Mouse (Mus musculus): Measurements from ENCODE around the gene Itgb2l. TPM values are rescaled to one million over a fixed set of nuclear protein-coding genes. Genes with fewer than 3 reads are reported as not detected.

Gene Itgb2l
- polyA plus RNA-seq (2015; fragmentation: Nextera tagmentation; extraction: Ambion mirVana): 0.64 and 0.78 TPM in 2 replicates

- 58% methylated on average over 2 of the region's 2 CpGs for WGBS
- ATAC-seq (ENCODE audit: low FRiP score, low TSS enrichment): no peak
Observed at GRCm38 (mm10) chr16:96443468-96443867, at the start of gene Itgb2l. Itgb2l (minus strand) TSS chr16:96443619.

GRCm38 (mm10) chr16:96491530-96491929 lies 48.1 kb upstream of the Itgb2l start:
- ATAC-seq (ENCODE audit: low FRiP score, low TSS enrichment): no peak
- Histone ChIP-seq H3K27ac (ENCODE audit: low read length) (no peak overlapping the region), H3K4me1 (ENCODE audit: insufficient read depth, low read length) (no peaks in the 10 kb centered on the region; the same call in 1 of the 2 replicates), H3K4me2 (replicated peaks; ENCODE audit: low read depth, low read length) (no peak overlapping the region), H3K27me3 (ENCODE audit: insufficient read depth, low read length) (no peaks in the 10 kb centered on the region), H3K9ac (replicated peaks; ENCODE audit: low read length) (no peak overlapping the region), H3K36me3 (ENCODE audit: insufficient read depth, low read length) (no peaks in the 10 kb centered on the region), H3K9me3 (ENCODE audit: low read length) (no peaks in the 10 kb centered on the region), H3K4me3 (ENCODE audit: low read length) (no peak overlapping the region)
- WGBS: 66% methylated on average over 3 of the region's 3 CpGs

More at GRCm38 (mm10) chr16:96443468-96443867, at the start of gene Itgb2l:
- H3K9me3 ChIP-seq (ENCODE audit: low read length): no peaks in the 10 kb centered on the region
- H3K9ac ChIP-seq (replicated peaks; ENCODE audit: low read length): no peak within 1 kb of the TSS
- H3K36me3 ChIP-seq (ENCODE audit: insufficient read depth, low read length): no peaks in the 10 kb centered on the region
- no peaks in the 10 kb centered on the region for H3K4me1 ChIP-seq (ENCODE audit: insufficient read depth, low read length)
- H3K4me3 ChIP-seq (ENCODE audit: low read length): no peak within 1 kb of the TSS
- no peak within 1 kb of the TSS for H3K4me2 ChIP-seq (replicated peaks; ENCODE audit: low read depth, low read length)
- H3K27me3 ChIP-seq (ENCODE audit: insufficient read depth, low read length): no peaks in the 10 kb centered on the region
- H3K27ac ChIP-seq (ENCODE audit: low read length): no peak within 1 kb of the TSS

- WGBS: 57% methylated on average over 5 of the region's 5 CpGs
- Histone ChIP-seq H3K9me3 (ENCODE audit: low read length) (no peaks in the 10 kb centered on the region), H3K27me3 (ENCODE audit: insufficient read depth, low read length) (no peaks in the 10 kb centered on the region), H3K4me1 (ENCODE audit: insufficient read depth, low read length) (no peaks in the 10 kb centered on the region; the same call in 1 of the 2 replicates), H3K36me3 (ENCODE audit: insufficient read depth, low read length) (no peaks in the 10 kb centered on the region), H3K4me2 (replicated peaks; ENCODE audit: low read depth, low read length) (no peak overlapping the region), H3K9ac (replicated peaks; ENCODE audit: low read length) (no peak overlapping the region), H3K4me3 (ENCODE audit: low read length) (no peak overlapping the region), H3K27ac (ENCODE audit: low read length) (no peak overlapping the region)
- ATAC-seq (ENCODE audit: low FRiP score, low TSS enrichment): peak; percentile 51; the same call in 1 of the 2 replicates
Observed at GRCm38 (mm10) chr16:96488038-96488437, 44.6 kb upstream of the Itgb2l start.

- H3K9me3 ChIP-seq (ENCODE audit: low read length): no peaks in the 10 kb centered on the region
- ATAC-seq (ENCODE audit: low FRiP score, low TSS enrichment): no peak
- whole genome bisulfite sequencing: 71% methylated on average over 11 of the region's 11 CpGs
Observed at GRCm38 (mm10) chr16:96487007-96487684, 43.7 kb upstream of the Itgb2l start.

GRCm38 (mm10) chr16:96481791-96482190 lies 38.4 kb upstream of the Itgb2l start:
- no peaks in the 10 kb centered on the region for H3K9me3 ChIP-seq (ENCODE audit: low read length)
- H3K27ac ChIP-seq (ENCODE audit: low read length): no peak overlapping the region
- no peaks in the 10 kb centered on the region for H3K27me3 ChIP-seq (ENCODE audit: insufficient read depth, low read length)
- peaks cover 3% of the 10 kb centered on the region; the same call in 1 of the 2 replicates for H3K4me1 ChIP-seq (ENCODE audit: insufficient read depth, low read length)
- H3K36me3 ChIP-seq (ENCODE audit: insufficient read depth, low read length): no peaks in the 10 kb centered on the region
- WGBS: 93% methylated on average over 4 of the region's 4 CpGs
- no peak overlapping the region for H3K9ac ChIP-seq (replicated peaks; ENCODE audit: low read length)
- H3K4me3 ChIP-seq (ENCODE audit: low read length): no peak overlapping the region
- H3K4me2 ChIP-seq (replicated peaks; ENCODE audit: low read depth, low read length): no peak overlapping the region
- ATAC-seq (ENCODE audit: low FRiP score, low TSS enrichment): no peak

More at GRCm38 (mm10) chr16:96487007-96487684, 43.7 kb upstream of the Itgb2l start:
- Histone ChIP-seq H3K36me3 (ENCODE audit: insufficient read depth, low read length) (no peaks in the 10 kb centered on the region), H3K4me3 (ENCODE audit: low read length) (no peak overlapping the region), H3K9ac (replicated peaks; ENCODE audit: low read length) (no peak overlapping the region), H3K27me3 (ENCODE audit: insufficient read depth, low read length) (no peaks in the 10 kb centered on the region), H3K4me1 (ENCODE audit: insufficient read depth, low read length) (no peaks in the 10 kb centered on the region; the same call in 1 of the 2 replicates), H3K27ac (ENCODE audit: low read length) (no peak overlapping the region), H3K4me2 (replicated peaks; ENCODE audit: low read depth, low read length) (no peak overlapping the region)

GRCm38 (mm10) chr16:96474185-96474584 lies 30.8 kb upstream of the Itgb2l start:
- no peak overlapping the region for H3K4me2 ChIP-seq (replicated peaks; ENCODE audit: low read depth, low read length)
- peaks cover 14% of the 10 kb centered on the region for H3K4me1 ChIP-seq (ENCODE audit: insufficient read depth, low read length)
- H3K9ac ChIP-seq (replicated peaks; ENCODE audit: low read length): no peak overlapping the region
- H3K4me3 ChIP-seq (ENCODE audit: low read length): no peak overlapping the region
- no peaks in the 10 kb centered on the region for H3K36me3 ChIP-seq (ENCODE audit: insufficient read depth, low read length)
- WGBS: 43% methylated on average over 3 of the region's 3 CpGs
- no peak overlapping the region for H3K27ac ChIP-seq (ENCODE audit: low read length)
- ATAC-seq (ENCODE audit: low FRiP score, low TSS enrichment): no peak
- no peaks in the 10 kb centered on the region for H3K27me3 ChIP-seq (ENCODE audit: insufficient read depth, low read length)
- H3K9me3 ChIP-seq (ENCODE audit: low read length): no peaks in the 10 kb centered on the region

GRCm38 (mm10) chr16:96472816-96473215 lies 29.4 kb upstream of the Itgb2l start:
- Histone ChIP-seq H3K36me3 (ENCODE audit: insufficient read depth, low read length) (no peaks in the 10 kb centered on the region), H3K4me3 (ENCODE audit: low read length) (no peak overlapping the region), H3K4me1 (ENCODE audit: insufficient read depth, low read length) (peaks cover 19% of the 10 kb centered on the region), H3K27ac (ENCODE audit: low read length) (no peak overlapping the region), H3K27me3 (ENCODE audit: insufficient read depth, low read length) (no peaks in the 10 kb centered on the region), H3K9ac (replicated peaks; ENCODE audit: low read length) (no peak overlapping the region), H3K4me2 (replicated peaks; ENCODE audit: low read depth, low read length) (0 out of 2 replicates have a peak overlapping the region, but pooled peaks have one; percentile 5), H3K9me3 (ENCODE audit: low read length) (no peaks in the 10 kb centered on the region)
- ATAC-seq (ENCODE audit: low FRiP score, low TSS enrichment): no peak
- WGBS: 37% methylated on average over 7 of the region's 7 CpGs

GRCm38 (mm10) chr16:96472361-96472760 lies 28.9 kb upstream of the Itgb2l start:
- ATAC-seq (ENCODE audit: low FRiP score, low TSS enrichment): no peak

GRCm38 (mm10) chr16:96469640-96470039 lies 26.2 kb upstream of the Itgb2l start:
- Histone ChIP-seq H3K4me3 (ENCODE audit: low read length) (no peak overlapping the region), H3K4me2 (replicated peaks; ENCODE audit: low read depth, low read length) (no peak overlapping the region), H3K9me3 (ENCODE audit: low read length) (no peaks in the 10 kb centered on the region), H3K36me3 (ENCODE audit: insufficient read depth, low read length) (no peaks in the 10 kb centered on the region), H3K9ac (replicated peaks; ENCODE audit: low read length) (no peak overlapping the region), H3K4me1 (ENCODE audit: insufficient read depth, low read length) (peaks cover 19% of the 10 kb centered on the region), H3K27ac (ENCODE audit: low read length) (no peak overlapping the region), H3K27me3 (ENCODE audit: insufficient read depth, low read length) (peaks cover 4% of the 10 kb centered on the region; the same call in 1 of the 2 replicates)
- 41% methylated on average over 4 of the region's 4 CpGs for WGBS
- no peak for ATAC-seq (ENCODE audit: low FRiP score, low TSS enrichment)

More at GRCm38 (mm10) chr16:96472361-96472760, 28.9 kb upstream of the Itgb2l start:
- Histone ChIP-seq H3K36me3 (ENCODE audit: insufficient read depth, low read length) (no peaks in the 10 kb centered on the region), H3K9me3 (ENCODE audit: low read length) (no peaks in the 10 kb centered on the region), H3K4me2 (replicated peaks; ENCODE audit: low read depth, low read length) (0 out of 2 replicates have a peak overlapping the region, but pooled peaks have one; percentile 5), H3K4me3 (ENCODE audit: low read length) (no peak overlapping the region), H3K27me3 (ENCODE audit: insufficient read depth, low read length) (no peaks in the 10 kb centered on the region), H3K9ac (replicated peaks; ENCODE audit: low read length) (no peak overlapping the region), H3K4me1 (ENCODE audit: insufficient read depth, low read length) (peaks cover 19% of the 10 kb centered on the region), H3K27ac (ENCODE audit: low read length) (no peak overlapping the region)
- WGBS: 26% methylated on average over 5 of the region's 5 CpGs

GRCm38 (mm10) chr16:96468698-96469097 lies 25.3 kb upstream of the Itgb2l start:
- Histone ChIP-seq H3K4me3 (ENCODE audit: low read length) (no peak overlapping the region), H3K27ac (ENCODE audit: low read length) (no peak overlapping the region), H3K4me1 (ENCODE audit: insufficient read depth, low read length) (peaks cover 19% of the 10 kb centered on the region), H3K36me3 (ENCODE audit: insufficient read depth, low read length) (no peaks in the 10 kb centered on the region), H3K4me2 (replicated peaks; ENCODE audit: low read depth, low read length) (peak overlapping the region; percentile 13; the same call in 1 of the 2 replicates), H3K27me3 (ENCODE audit: insufficient read depth, low read length) (peaks cover 4% of the 10 kb centered on the region; the same call in 1 of the 2 replicates), H3K9me3 (ENCODE audit: low read length) (no peaks in the 10 kb centered on the region), H3K9ac (replicated peaks; ENCODE audit: low read length) (no peak overlapping the region)
- peak; percentile 61 for ATAC-seq (ENCODE audit: low FRiP score, low TSS enrichment)
- WGBS: 76% methylated on average over 4 of the region's 4 CpGs
